Mouse (Mus musculus) liver, postnatal 0 days (tissue): ENCODE measurements at regions not wholly inside any gene's neighbourhood (a gene's known extent, or its start where the extent isn't known, plus 50 kb on each side); places are given as distances from the start of the nearest gene placed in this dataset.

Experiments
- ATAC-seq: fragments of 200-750 bp; cut with Nextera tagmentation; 2 replicates; pipeline ENCODE4 v1.8.0; 2017; ENCODE audit warnings: mild to moderate bottlenecking, moderate library complexity
- DNase-seq: peaks from one replicate; pipeline ENCODE4 v3.0.0-alpha.2; 2016
- H3K27ac ChIP-seq: fragments of 300-500 bp; sonication (generic); 2 replicates; pipeline ENCODE4 v1.5.1; 2014; ENCODE audit warnings: antibody characterized with exemption, moderate library complexity, mild to moderate bottlenecking, low read depth
- H3K27me3 ChIP-seq: fragments of 300-500 bp; sonication (generic); 2 replicates; pipeline ENCODE4 v1.6.1; 2014; ENCODE audit warnings: low read length, control low read depth, mixed read lengths; ENCODE audit not compliant: insufficient read depth
- H3K36me3 ChIP-seq: fragments of 300-500 bp; sonication (generic); replicated peaks from 2 replicates; pipeline ENCODE4 v1.6.1; 2014; ENCODE audit warnings: mild to moderate bottlenecking, control low read depth, low read length, moderate library complexity, mixed read lengths; ENCODE audit not compliant: insufficient read depth
- H3K4me1 ChIP-seq: fragments of 300-500 bp; sonication (generic); 2 replicates; pipeline ENCODE4 v1.6.1; 2014; ENCODE audit warnings: antibody characterized with exemption, mild to moderate bottlenecking, control low read depth; ENCODE audit not compliant: insufficient read depth
- H3K4me2 ChIP-seq: fragments of 300-500 bp; sonication (generic); 2 replicates; pipeline ENCODE4 v1.6.1; 2014; ENCODE audit warnings: low read depth, mild to moderate bottlenecking, low read length, moderate library complexity, mixed read lengths
- H3K4me3 ChIP-seq: fragments of 300-500 bp; sonication (generic); 2 replicates; pipeline ENCODE4 v1.5.1; 2014; ENCODE audit warnings: low read depth, low read length
- H3K9ac ChIP-seq: fragments of 300-500 bp; sonication (generic); replicated peaks from 2 replicates; pipeline ENCODE4 v1.6.1; 2014; ENCODE audit warnings: mild to moderate bottlenecking, moderate library complexity
- H3K9me3 ChIP-seq: fragments of 300-500 bp; sonication (generic); 2 replicates; pipeline ENCODE4 v1.6.1; 2016; ENCODE audit warnings: mild to moderate bottlenecking, control low read depth, low read length, mixed read lengths
- CTCF ChIP-seq: sonication (generic); IDR thresholded peaks from 2 replicates; pipeline ENCODE4 v1.5.1; 2016; ENCODE audit warnings: antibody characterized with exemption, low read depth
- EP300 ChIP-seq: IDR thresholded peaks from 2 replicates; pipeline ENCODE4 v1.6.1; 2016; ENCODE audit warnings: antibody characterized with exemption, low read depth, mild to moderate bottlenecking
- WGBS: fragments of 180-500 bp; shearing (Covaris S2); extraction: QIAGEN DNeasy Blood & Tissue Kit; methylation state at CpG from one replicate; pipeline ENCODE4 v1.1.7; 2014; ENCODE audit not compliant: insufficient replicate concordance; 5-methylcytosine and 5-hydroxymethylcytosine counted together

DNA sequence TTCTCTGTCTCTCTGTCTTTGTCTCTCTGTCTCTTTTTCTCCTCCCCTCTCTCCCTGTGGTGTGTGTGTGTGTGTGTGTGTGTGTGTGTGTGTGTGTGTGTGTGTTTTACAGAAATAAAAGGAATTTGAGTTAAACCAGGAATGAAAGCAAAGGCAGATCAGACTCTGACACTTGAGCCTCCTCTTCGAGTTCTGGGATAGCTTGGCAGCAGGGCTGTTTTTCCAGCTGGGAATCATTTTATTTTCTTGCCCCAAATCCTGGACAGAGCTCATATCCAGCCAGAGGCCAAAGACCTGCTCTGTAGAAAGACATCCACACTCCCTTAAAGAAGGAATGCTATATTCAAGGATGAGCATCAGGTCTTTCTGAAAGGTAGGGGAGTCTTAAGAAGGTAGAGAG lies 450.2 kb upstream of the Cdh11 start:
- TF ChIP-seq CTCF, result no peak
- no peak for TF ChIP-seq EP300
- WGBS, result 32% methylated on average over 1 of the region's 1 CpGs
- ATAC-seq (no peak), DNase-seq (no peak)
- H3K27ac ChIP-seq, result no peak overlapping the region
- H3K4me3 ChIP-seq, result no peak overlapping the region
- no peak overlapping the region for H3K4me2 ChIP-seq
- H3K27me3 ChIP-seq, result no peaks in the 10 kb centered on the region
- H3K4me1 ChIP-seq, result no peaks in the 10 kb centered on the region
- H3K9me3 ChIP-seq, result no peaks in the 10 kb centered on the region
- H3K36me3 ChIP-seq, result no peaks in the 10 kb centered on the region
- no peak overlapping the region for H3K9ac ChIP-seq

- no peaks in the 10 kb centered on the region for H3K4me1 ChIP-seq
- DNase-seq (no peak), ATAC-seq (no peak)
- TF ChIP-seq CTCF (no peak), EP300 (no peak)
- H3K4me2 ChIP-seq, result no peak overlapping the region
- H3K36me3 ChIP-seq, result no peaks in the 10 kb centered on the region
- no peak overlapping the region for H3K9ac ChIP-seq
- H3K9me3 ChIP-seq, result no peaks in the 10 kb centered on the region
- no peak overlapping the region for H3K4me3 ChIP-seq
- H3K27ac ChIP-seq, result no peak overlapping the region
- no peaks in the 10 kb centered on the region for H3K27me3 ChIP-seq
Observed at GRCm38 (mm10) chr8:103238456-103238970, 453.1 kb upstream of the Cdh11 start.

- no peak for TF ChIP-seq EP300
- no peak for TF ChIP-seq CTCF
- no peak for ATAC-seq
- Histone ChIP-seq H3K4me3 (no peak overlapping the region), H3K4me1 (no peaks in the 10 kb centered on the region), H3K9me3 (no peaks in the 10 kb centered on the region), H3K27ac (no peak overlapping the region), H3K36me3 (no peaks in the 10 kb centered on the region), H3K27me3 (no peaks in the 10 kb centered on the region), H3K4me2 (no peak overlapping the region), H3K9ac (no peak overlapping the region)
- 63% methylated on average over 2 of the region's 2 CpGs for WGBS
- DNase-seq, result no peak
Observed at GRCm38 (mm10) chr8:103244169-103244568, 458.7 kb upstream of the Cdh11 start.

DNA sequence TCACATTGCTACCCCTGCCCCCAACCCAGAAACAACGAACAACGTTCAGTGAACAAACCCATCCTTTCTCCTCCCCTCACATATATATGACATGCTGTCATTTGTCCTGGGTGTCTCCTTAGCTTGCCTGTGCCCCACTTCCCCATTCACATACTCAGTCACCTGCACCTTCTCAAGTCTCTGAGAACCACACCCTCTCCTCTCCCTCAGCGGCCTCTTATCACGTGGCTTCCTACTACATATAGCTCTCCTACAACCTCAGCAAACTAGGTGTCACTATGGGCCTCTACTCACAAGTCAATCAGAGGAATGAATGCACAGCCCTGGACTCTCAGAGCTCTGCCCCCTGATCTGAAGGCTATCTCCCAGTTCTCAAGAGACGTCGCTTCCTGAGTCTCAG lies 459.2 kb upstream of the Cdh11 start:
- ATAC-seq (no peak), DNase-seq (no peak)
- Histone ChIP-seq H3K4me3 (no peak overlapping the region), H3K27ac (no peak overlapping the region), H3K36me3 (no peaks in the 10 kb centered on the region), H3K4me2 (no peak overlapping the region), H3K4me1 (no peaks in the 10 kb centered on the region), H3K9me3 (no peaks in the 10 kb centered on the region), H3K27me3 (no peaks in the 10 kb centered on the region), H3K9ac (no peak overlapping the region)
- no peak for TF ChIP-seq CTCF
- TF ChIP-seq EP300, result no peak
- 55% methylated on average over 6 of the region's 6 CpGs for WGBS

DNA sequence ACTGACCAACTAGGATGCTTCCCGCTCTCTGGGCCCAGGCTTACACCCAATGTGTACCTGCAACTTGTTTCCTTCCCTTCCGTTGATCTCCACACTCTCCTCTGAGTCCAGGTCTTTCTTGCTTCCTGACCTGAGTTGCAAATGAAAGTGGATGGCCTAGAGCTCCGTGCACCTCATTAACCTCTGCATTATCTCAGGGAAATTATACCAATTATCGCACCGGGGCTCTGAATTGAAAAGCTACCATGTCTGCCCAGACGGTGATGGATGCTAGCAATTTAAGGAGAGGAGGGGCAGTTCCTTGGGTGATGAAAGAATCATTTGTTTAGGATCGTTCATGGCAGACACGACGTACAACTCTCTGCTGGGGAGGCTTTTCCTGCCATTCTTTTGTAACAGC lies 460.4 kb upstream of the Cdh11 start:
- H3K4me3 ChIP-seq, result no peak overlapping the region
- no peak overlapping the region for H3K9ac ChIP-seq
- H3K27me3 ChIP-seq, result no peaks in the 10 kb centered on the region
- no peak overlapping the region for H3K4me2 ChIP-seq
- H3K36me3 ChIP-seq, result no peaks in the 10 kb centered on the region
- no peak for TF ChIP-seq CTCF
- no peak for TF ChIP-seq EP300
- no peaks in the 10 kb centered on the region for H3K9me3 ChIP-seq
- no peak overlapping the region for H3K27ac ChIP-seq
- ATAC-seq (no peak), DNase-seq (no peak)
- WGBS, result 57% methylated on average over 9 of the region's 9 CpGs
- no peaks in the 10 kb centered on the region for H3K4me1 ChIP-seq

- no peak for ATAC-seq
- Histone ChIP-seq H3K9me3 (no peaks in the 10 kb centered on the region), H3K36me3 (no peaks in the 10 kb centered on the region), H3K27ac (no peak overlapping the region), H3K4me3 (no peak overlapping the region), H3K9ac (no peak overlapping the region), H3K4me1 (no peaks in the 10 kb centered on the region), H3K27me3 (no peaks in the 10 kb centered on the region), H3K4me2 (no peak overlapping the region)
- TF ChIP-seq EP300 (no peak), CTCF (no peak)
- DNase-seq, result no peak
Observed at GRCm38 (mm10) chr8:103261236-103261635, 475.8 kb upstream of the Cdh11 start.

DNA sequence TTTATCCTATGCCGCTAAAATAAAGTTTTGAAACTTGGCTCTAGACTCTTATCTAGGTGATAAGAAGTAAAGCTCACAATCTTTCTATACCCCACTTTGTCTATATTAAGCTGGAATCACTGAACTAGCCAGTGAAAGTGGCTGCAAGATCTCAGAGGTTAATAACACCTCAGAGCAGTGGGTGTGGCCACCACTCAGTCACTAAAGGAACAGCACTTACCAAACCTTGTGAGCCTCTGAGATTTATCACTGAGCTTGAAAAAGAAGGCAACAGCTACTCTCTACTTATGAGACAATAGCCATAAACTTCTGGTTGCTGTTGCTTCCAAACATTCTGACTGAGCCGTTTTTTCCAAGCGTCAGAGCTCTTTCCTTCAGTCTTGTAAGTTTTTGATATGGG lies 484.6 kb upstream of the Cdh11 start:
- Histone ChIP-seq H3K4me3 (no peak overlapping the region), H3K27ac (no peak overlapping the region), H3K4me2 (no peak overlapping the region), H3K9ac (no peak overlapping the region), H3K4me1 (no peaks in the 10 kb centered on the region), H3K9me3 (no peaks in the 10 kb centered on the region), H3K36me3 (no peaks in the 10 kb centered on the region), H3K27me3 (no peaks in the 10 kb centered on the region)
- 73% methylated on average over 3 of the region's 3 CpGs for WGBS
- TF ChIP-seq EP300 (no peak), CTCF (no peak)
- DNase-seq (no peak), ATAC-seq (no peak)
